Mouse (Mus musculus) left cerebral cortex, postnatal 4 days (tissue): Measurements from ENCODE around the gene Fibin. TPM values are rescaled to one million over a fixed set of nuclear protein-coding genes. Genes with fewer than 3 reads are reported as not detected.

Experiments used
- DNase-seq: peaks from one replicate; pipeline ENCODE4 v3.0.0-alpha.2; 2022
- intact Hi-C: fragments of 180-260 bp; cut with DNase I; formaldehyde crosslinking; loops from one replicate; pipeline ENCODE4 v1.15.1; 2025
- total RNA-seq, 2 experiments: library from RNA; stranded (reverse); gene quantifications; 2 replicates each; pipeline ENCODE4 v1.2.3; 2021

Fibin gene
- total RNA-seq, 2 experiments from 2014 or later, result 3.4 to 4.4 TPM

DNA sequence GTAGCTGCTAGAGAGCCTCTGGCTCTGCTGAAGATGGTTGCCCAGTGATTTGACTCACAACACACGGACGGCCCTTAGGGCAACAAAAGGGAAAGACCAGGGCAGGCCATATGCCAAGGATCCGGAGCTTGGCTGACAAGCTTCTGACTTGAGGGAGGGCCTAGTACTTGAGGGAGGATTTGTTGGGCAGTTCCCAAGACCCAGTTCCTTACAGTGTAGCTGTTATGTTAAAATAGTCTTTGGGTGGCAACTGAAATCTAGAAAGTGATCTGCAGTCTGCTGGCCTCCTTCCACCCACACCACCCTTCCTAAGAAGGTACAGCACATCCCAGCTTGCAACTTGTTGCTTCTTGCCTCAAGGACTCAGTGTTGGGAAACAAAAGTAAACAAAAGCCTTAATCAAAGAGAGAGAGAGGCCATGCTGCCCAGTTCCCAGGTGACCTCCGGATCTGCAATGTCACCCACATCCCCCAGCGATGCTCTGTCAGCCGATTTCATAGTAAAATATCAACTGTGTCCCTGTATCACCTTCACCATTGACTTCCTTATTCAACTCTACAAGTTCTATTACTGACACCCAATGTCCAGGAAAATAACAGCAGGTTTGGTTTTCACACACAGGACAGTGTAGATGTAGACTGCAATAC is 48.4 kb downstream of the Fibin start, which contains the start of gene Bbox1:
Gene Bbox1 (minus strand): TSS at position 52 of the 647 bp plus-strand sequence.
- DNase-seq, result peak; percentile 51
- intact Hi-C loops, result no loop called here

DNA sequence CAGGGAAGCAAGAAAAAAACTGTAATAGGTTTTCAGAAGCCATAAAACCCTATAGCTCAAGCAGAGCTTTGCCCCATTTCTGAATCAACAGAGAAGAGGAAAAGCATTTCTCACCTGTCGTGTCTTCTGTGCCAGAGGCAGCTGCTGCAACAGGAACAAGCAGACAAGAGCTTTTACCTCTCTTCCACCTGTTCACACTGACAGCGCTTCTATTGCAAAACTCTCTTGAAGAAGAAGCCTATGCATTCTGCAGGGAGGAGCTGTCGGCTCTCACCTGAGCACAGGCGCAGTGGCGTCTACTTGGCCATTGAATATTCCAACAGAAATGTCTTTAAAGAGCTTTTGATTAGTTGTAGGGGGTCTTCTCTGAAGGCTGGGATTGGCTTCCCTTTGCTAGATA is 48.9 kb downstream of the Fibin start:
- no peak for DNase-seq

DNA sequence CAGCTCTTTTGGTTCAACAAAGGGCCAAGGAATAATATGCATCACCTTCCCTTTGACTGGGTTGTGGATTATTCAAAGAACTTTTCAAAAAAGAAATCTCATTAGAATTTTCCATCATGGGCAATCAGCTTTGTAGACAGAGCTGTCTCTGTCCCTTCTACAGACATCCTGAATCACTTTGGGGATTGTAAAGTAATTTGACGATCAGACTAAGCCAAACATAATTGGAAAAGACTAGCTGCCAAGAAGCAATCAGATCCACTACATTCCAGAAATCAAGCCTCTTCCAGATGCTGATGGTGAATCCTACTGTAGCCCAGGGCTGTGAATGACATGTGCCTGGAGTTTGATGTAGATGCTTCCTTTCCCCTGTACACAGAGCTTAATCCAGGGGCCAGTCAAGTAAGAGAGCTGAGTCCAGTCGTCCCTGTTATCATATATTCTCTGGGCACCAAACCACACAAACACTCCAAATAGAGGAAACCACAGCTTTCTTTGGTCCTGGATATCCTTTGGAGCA is 49.6 kb downstream of the Fibin start:
- no peak for DNase-seq
- intact Hi-C loops, result no loop called here

More for the DNA sequence above, 48.9 kb downstream of the Fibin start:
- intact Hi-C loops, result no loop called here

Other genes starting within 250 kb of the Fibin start
- gene Bbox1, start 48.6 kb downstream of the Fibin start, total RNA-seq, result under 1 TPM; 0.32 to 0.48 TPM
- not detected for gene Slc5a12, start 234.1 kb upstream of the Fibin start, total RNA-seq